Mouse (Mus musculus) stomach, embryonic 16.5 days (tissue): Measurements from ENCODE around the gene 4930568D16Rik. TPM values are rescaled to one million over a fixed set of nuclear protein-coding genes. Genes with fewer than 3 reads are reported as not detected.

Source experiments
- polyA plus RNA-seq: library from polyadenylated mRNA; unstranded; fragments of >200 nt; fragmentation: Nextera tagmentation; extraction: Ambion mirVana; gene quantifications from 2 replicates; pipeline ENCODE4 v1.2.1, GENCODE M21; 2015

Gene 4930568D16Rik
- polyA plus RNA-seq, 1 experiment from 2014 or later = not detected

Other genes starting within 250 kb of the 4930568D16Rik start
- gene Rab14, start 166.6 kb downstream of the 4930568D16Rik start, polyA plus RNA-seq = 292 and 332 TPM in 2 replicates
- gene Gsn, start 111.3 kb downstream of the 4930568D16Rik start, polyA plus RNA-seq = 386 and 449 TPM in 2 replicates
- gene Stom, start 30.8 kb downstream of the 4930568D16Rik start, polyA plus RNA-seq = 87.3 and 88.9 TPM in 2 replicates
- gene 4930402F06Rik, start 29.4 kb upstream of the 4930568D16Rik start, polyA plus RNA-seq = not detected in 2 replicates
- 28.1 and 28.9 TPM in 2 replicates for gene Ggta1, start 95.5 kb upstream of the 4930568D16Rik start, polyA plus RNA-seq
- gene Dab2ip, start 190.5 kb upstream of the 4930568D16Rik start, polyA plus RNA-seq = 29.2 and 31.2 TPM in 2 replicates